Mouse (Mus musculus) olfactory bulb, adult 2 months (tissue): ENCODE data around the gene Mgat5.

Source experiments
- CTCF ChIP-seq: fragments of 200-500 bp; IDR thresholded peaks from 2 replicates; pipeline ENCODE4 v1.5.1; 2012; ENCODE audit warnings: low read depth, mild to moderate bottlenecking, low read length, moderate library complexity; ENCODE audit not compliant: insufficient read depth
- POLR2A ChIP-seq: fragments of 200-500 bp; IDR thresholded peaks from 2 replicates; pipeline ENCODE4 v1.6.1; 2012; ENCODE audit warnings: mild to moderate bottlenecking, low read depth, low read length, moderate library complexity; ENCODE audit not compliant: insufficient read depth

DNA sequence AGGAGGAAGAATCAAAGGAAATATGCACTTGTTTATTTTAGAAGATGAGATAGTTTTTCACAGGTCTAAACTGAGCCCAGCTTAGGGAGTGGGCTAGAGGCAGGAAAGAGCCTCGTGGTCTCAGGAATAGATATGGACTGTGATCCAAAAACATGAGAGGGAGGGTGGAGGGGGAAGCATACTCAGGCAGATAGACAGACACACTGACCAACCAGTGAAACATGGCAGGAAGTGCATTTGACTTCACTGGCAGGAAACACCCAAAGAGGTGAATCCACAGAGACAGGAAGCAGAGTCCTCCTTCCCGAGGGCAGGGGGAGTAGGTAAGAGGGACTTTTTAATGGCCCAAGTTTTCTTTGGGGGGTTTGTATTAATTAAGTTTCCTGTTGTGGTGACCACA lies 25.7 kb downstream of the Mgat5 start:
- TF ChIP-seq CTCF (no peak), POLR2A (no peak)
